Mouse (Mus musculus): ENCODE data around the gene Cntnap3.

DNA sequence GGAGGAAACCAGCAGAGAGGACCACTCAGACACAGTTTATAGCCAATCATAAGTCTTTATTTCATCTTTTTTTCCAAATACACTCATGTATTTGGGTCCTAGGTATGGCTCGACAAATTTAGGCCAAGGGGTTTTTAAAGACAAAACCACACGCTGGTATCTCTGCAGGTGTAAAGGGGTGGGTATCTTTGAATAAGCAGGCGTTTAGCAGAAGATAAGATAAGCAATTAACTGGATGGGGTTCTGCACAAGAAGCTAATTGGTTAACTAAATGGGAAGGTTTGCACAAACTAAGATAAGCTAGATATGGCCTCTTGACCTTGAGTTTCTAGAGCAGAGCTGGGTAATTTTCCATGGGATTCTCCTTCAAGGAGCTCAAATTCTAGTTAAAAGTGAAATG is 171.5 kb downstream of the Cntnap3 start:
- TF ChIP-seq POLR2AphosphoS2 (IDR thresholded peaks at IDR 0.05; ENCODE audit: insufficient read length, low read depth) = no peak
- TF ChIP-seq TCF12 (IDR thresholded peaks at IDR 0.05; ENCODE audit: insufficient read depth, poor library complexity, severe bottlenecking) = no peak
- TF ChIP-seq MAX (IDR thresholded peaks at IDR 0.05; ENCODE audit: low read depth) = no peak
- TF ChIP-seq POLR2A (IDR thresholded peaks at IDR 0.05; ENCODE audit: insufficient read length, low read depth) = no peak
- TF ChIP-seq CEBPB (IDR thresholded peaks at IDR 0.05; ENCODE audit: insufficient read depth, poor library complexity, severe bottlenecking) = no peak
- TF ChIP-seq USF1 (IDR thresholded peaks at IDR 0.05; ENCODE audit: low read depth) = no peak

Data from myocyte (in vitro differentiated cells).